Mouse (Mus musculus) adrenal gland, postnatal 0 days (tissue): ENCODE data around the gene Lrwd1. TPM values are rescaled to one million over a fixed set of nuclear protein-coding genes. Genes with fewer than 3 reads are reported as not detected.

ENCODE experiments used
- microRNA-seq: library from miRNA; unstranded; fragments of <30 nt; microRNA quantifications from one replicate; pipeline ENCODE4, GENCODE M21; 2016; ENCODE audit warnings: borderline replicate concordance; ENCODE audit not compliant: insufficient number of aligned reads
- polyA plus RNA-seq: library from polyadenylated mRNA; unstranded; fragments of >200 nt; fragmentation: Nextera tagmentation; extraction: Ambion mirVana; gene quantifications from 2 replicates; pipeline ENCODE4 v1.2.1, GENCODE M21; 2015

The Lrwd1 gene
- polyA plus RNA-seq: 13.1 and 14.6 TPM in 2 replicates

DNA sequence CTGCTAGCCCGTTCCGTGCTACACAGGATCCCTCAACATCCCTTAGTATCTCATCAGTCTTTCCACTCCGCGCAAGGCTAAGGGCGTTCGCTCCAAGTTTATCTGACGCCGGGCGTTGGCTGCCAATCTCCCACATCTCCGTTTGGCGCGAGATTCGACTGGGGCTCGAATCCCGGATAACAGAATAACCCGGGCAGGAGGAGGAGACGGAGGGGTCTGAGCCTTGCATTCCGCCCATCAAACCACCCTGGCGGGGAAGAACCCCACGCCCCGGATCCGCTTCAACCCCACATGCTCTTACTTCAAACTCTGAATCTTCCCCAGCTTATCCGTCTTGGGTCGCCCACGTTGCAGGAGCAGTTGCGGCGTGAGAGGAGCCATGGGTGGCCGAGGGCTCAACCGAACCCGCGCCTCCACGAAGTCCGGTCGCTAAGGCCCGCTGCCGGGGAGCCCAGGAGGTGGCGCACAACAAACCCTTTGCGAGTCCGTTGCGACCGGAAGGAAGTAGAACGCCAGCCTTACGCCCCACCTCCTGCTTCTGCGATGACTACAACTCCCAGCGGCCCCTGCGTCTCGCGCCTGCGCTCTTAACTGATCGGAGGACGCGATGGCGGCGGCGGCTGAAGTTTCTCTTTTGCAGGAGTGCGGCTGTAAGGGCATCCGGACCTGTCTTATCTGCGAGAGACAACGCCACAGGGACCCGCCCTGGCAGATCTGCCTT lies at the start of gene Lrwd1, which contains the start of gene Alkbh4:
TSS of gene Lrwd1 (minus strand) at position 504 of the 721 bp plus-strand sequence.
TSS of gene Alkbh4 (plus strand) at position 576 of the 721 bp plus-strand sequence.

DNA sequence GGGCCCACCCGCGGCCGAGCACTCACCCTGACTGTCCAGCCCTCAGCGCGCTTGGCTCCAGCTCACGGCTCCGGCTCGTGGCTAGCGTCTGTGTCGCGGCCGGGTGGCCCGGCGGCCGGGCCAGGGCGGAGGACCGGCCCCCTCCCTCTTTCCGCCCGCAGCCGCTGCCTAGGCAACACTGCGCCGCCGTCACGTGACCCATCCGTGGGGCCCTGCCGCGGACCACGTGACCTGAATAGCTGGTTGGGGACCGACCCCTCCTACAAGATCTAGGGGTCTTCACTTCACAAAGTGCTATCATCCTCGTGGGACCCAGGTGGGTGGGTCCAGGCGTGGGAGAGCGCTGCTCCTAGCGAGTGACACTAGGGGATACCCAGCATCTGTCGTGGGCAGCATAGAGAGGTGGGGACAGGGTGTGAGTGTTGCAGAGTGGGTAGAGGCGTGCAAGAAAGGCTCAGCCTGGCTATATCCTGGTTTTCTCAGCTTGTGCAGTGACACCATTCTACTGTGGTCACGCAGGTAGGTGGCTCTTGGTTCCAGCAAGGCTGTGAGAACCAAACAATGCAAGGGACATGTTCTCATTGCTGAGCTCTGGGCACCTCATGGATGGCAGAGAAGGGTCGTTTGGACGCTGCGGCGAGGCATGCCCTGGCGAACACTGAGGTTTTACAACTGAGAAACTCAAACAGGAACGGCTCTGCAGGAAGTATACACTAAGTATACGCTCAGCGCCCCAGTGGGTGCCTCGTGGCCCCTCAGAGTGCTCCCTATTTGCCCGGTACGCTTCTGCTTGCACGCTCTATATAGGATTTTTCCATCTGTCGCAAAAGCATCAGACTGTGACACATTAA lies 34.9 kb upstream of the Lrwd1 start, which contains the start of gene Orai2:
TSS of gene Orai2 (minus strand) at position 202 of the 851 bp plus-strand sequence.

DNA sequence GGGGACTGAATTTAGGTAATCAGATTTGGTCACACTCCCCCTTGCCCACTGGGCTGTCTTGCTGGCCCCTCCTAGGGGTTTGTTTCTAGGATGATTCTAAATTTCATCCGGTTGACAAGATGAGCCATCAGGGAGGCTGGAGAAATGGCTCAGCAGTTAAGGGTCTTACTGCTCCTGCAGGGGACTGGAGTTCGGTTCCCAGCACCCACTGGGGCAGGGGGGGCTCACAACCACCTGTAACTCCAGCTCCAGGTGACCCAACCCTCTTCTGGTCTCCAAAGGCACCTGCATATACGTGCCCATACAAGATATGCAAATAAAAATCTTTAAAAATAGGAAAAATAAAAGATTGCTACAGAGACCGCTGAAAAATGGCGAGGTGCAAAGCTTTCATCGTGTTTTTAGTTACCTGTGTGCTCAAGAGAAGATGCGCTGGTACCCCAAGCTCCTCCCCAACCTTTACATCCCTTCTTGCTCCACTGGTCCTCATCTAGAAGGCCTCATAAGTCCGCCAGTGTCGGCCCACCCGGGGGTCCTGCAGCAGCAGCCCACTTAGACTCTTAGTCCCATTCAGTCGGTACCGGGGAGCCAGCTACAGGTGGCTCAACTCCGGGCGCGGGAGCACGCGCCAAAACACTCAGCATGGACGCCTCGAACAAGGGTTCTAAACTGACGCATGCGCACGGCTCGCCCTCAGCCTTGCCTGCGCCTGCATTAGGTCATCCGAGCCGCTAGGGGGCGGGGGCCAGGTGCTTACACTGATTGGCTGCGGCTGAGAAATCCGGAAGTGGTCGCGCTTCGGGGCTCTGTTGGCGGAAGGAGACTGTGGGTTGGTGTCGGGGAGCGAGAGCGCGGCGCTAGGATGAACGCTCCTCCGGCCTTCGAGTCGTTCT lies 19.7 kb downstream of the Lrwd1 start, which contains the start of gene Polr2j:
TSS of gene Polr2j (plus strand) at position 741 of the 893 bp plus-strand sequence.

DNA sequence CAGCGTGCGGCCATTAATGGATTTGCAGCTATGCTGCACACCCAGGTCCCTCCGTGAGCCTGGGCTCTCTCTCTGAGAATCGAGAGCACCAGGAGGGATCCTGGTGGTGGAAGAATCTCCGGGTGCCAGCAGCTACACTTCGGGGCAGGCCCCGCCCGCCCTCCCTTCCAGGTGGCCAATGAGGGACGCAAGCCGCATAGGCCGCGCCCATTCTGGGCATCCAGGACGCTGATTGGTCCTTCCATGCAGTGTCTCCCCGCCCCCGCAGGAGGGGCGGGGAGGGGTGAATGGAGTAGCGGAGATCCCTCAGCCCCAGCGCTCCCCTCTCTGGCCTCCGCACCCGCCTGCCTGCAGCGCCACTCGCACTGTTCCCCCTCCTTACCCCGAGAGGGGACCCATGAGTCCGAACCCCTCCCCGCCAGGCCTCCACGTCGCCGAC lies 52.2 kb downstream of the Lrwd1 start, which contains the start of gene Rasa4:
TSS of gene Rasa4 (plus strand) at position 248 of the 439 bp plus-strand sequence.

Small RNAs within 50 kb of the gene (microRNA-seq; reads per million reads assigned to microRNA genes)
- not detected for gene Mir7035

Other genes starting within 250 kb of the Lrwd1 start
- 149 and 244 TPM in 2 replicates for gene Hspb1, start 248.2 kb downstream of the Lrwd1 start, polyA plus RNA-seq
- gene Ywhag, start 201.5 kb downstream of the Lrwd1 start, polyA plus RNA-seq: 142 and 161 TPM in 2 replicates
- gene Ssc4d, start 161.5 kb downstream of the Lrwd1 start, polyA plus RNA-seq: 3.2 and 7.0 TPM in 2 replicates
- 0.25 and 0.29 TPM in 2 replicates for gene Zp3, start 156.0 kb downstream of the Lrwd1 start, polyA plus RNA-seq
- 13.9 and 15.5 TPM in 2 replicates for gene Dtx2, start 141.3 kb downstream of the Lrwd1 start, polyA plus RNA-seq
- 22.6 and 25.8 TPM in 2 replicates for gene Upk3b, start 97.6 kb downstream of the Lrwd1 start, polyA plus RNA-seq
- 2.3 and 5.8 TPM in 2 replicates for gene Upk3bl, start 81.6 kb downstream of the Lrwd1 start, polyA plus RNA-seq
- gene Rasa4, start 52.2 kb downstream of the Lrwd1 start, polyA plus RNA-seq: 9.4 and 10.9 TPM in 2 replicates
- 195 and 197 TPM in 2 replicates for gene Polr2j, start 19.4 kb downstream of the Lrwd1 start, polyA plus RNA-seq
- 10.0 and 10.1 TPM in 2 replicates for gene Alkbh4, start 72 bp upstream of the Lrwd1 start, polyA plus RNA-seq
- gene Orai2, start 34.6 kb upstream of the Lrwd1 start, polyA plus RNA-seq: 4.9 and 7.1 TPM in 2 replicates
- gene Prkrip1, start 62.9 kb upstream of the Lrwd1 start, polyA plus RNA-seq: 52.1 and 55.1 TPM in 2 replicates
- 2.3 and 3.6 TPM in 2 replicates for gene Sh2b2, start 110.5 kb upstream of the Lrwd1 start, polyA plus RNA-seq